Mouse (Mus musculus): ENCODE results near the gene Mars.

DNA sequence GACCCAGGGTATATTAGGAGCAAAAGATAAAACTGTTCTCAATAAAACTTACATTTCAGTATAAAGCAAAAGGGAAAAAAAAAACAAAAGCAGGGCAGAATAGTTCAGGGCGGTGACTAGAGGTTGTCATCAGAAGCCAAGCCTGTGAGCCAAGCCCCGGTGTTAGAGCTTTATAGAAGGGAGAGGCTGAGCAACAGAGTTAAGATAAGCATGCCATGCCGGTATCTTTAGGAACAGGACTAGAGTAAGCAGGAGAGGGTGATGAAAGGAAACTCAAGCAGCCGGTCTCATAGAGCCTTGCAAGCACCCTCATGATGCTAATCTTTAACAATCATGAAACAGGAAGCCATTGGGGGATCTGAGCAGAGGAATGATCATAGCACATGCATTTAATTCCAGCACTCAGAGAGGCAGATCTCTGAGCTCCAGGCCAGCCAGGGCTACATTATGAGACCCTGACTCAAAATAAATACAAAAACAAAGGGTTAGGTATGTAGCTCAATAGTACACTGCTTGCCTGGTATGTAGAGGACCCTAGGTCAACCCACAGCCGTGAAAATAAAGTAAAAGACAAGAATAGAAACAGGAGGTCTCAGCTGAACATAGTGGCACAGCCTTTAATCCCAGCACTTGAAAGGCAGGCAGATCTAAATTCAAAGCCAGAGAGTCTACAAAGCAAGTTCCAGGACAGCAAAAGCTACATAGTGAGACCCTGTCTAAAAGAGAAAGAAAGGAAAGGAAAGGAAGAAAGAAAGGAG lies 19.5 kb downstream of the Mars start:
- TF ChIP-seq POLR2A (IDR thresholded peaks at IDR 0.05; ENCODE audit: borderline replicate concordance, control insufficient read depth, low read depth, low read length) = no peak
- no peak for TF ChIP-seq CTCF (IDR thresholded peaks at IDR 0.05; ENCODE audit: control insufficient read depth, insufficient read depth, low read length)
